Mouse (Mus musculus) bone marrow macrophage, adult 2 months (primary cell): ENCODE measurements around the gene Rfc1.

Experiments used
- CTCF ChIP-seq: IDR thresholded peaks from 2 replicates; pipeline ENCODE4 v1.5.1; 2012; ENCODE audit warnings: low read depth, mild to moderate bottlenecking, low read length, moderate library complexity
- POLR2A ChIP-seq: IDR thresholded peaks from 2 replicates; pipeline ENCODE4 v1.6.1; 2012; ENCODE audit warnings: mild to moderate bottlenecking, low read depth, low read length, borderline replicate concordance

DNA sequence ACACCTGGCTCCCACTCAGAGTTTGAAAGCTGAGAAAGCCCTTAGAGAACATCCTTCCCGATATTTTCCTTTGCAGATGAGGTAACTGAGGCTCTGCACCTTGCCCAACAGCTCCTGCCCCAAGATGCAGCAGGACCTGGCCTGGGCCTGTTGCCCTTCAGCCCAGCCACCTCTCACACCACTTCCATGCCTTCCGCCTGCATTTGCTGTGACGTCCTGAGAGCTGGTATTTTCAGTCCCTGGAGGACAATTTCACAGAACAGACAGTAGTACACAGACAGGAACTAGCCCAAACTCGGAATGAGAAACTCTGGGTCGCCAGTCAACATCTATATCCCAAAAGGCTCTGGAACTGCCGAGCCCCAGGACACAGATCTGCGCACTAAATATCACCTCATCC lies 39.3 kb upstream of the Rfc1 start:
- TF ChIP-seq CTCF, result no peak
- TF ChIP-seq POLR2A, result no peak
